In the genomic region with DNA sequence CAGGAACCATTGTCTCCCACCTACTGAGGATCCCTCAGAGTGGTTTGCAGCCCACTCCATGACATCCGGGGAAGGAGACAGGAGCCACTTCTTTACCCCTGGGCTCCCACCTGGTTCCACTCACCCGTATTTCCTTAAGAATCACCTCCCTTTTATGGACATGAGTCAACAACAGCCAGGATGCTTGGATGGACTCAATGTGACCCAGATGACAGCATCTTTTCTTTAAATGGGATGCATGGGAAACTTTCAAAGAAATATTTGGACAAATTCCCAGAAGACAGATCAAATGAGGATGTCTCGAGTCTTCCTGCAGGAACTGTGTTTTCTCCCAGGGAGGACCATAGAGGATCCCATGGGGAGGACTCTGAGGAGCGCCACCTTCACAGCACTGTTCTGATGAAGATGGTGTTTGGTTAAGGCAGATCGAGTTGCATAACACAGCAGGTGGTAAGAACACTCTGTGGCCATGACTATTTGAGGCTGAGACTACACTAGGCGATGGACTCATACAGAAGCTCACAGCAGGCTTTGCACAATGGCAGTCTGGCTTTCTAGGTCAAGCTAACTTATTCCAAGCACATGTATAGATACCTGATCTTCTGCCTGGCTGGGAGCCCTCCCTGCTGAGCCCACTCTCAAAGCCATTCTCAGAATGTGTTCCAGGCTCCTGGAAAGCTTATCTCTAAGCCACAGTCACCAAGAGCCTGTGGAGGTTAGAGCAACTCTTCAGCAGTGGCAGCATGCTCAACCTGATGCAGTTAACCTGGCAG, we compare ENCODE assay signal across 19 mouse cellular contexts. TPM values are rescaled to one million over a fixed set of nuclear protein-coding genes. Genes with fewer than 3 reads are reported as not detected.
DNase-seq lines count a peak whose midpoint lies in the region; ATAC-seq and TF ChIP-seq lines count a peak whose summit lies in the region.
"Had no signal": no experiment of that assay in that cellular context is flagged by ENCODE, and none has a peak within 500 bp of the region (broad histone marks: within the 10 kb centered on the region; RNA-seq: fewer than 3 reads in every experiment).

No protein-coding gene starts in this region.

- no peaks in the 10 kb centered on the region for H3K27me3 ChIP-seq in embryonic facial prominence, embryonic 14.5 days (replicated peaks; ENCODE audit: control insufficient read depth, insufficient read depth, low read length)
- peaks cover 7% of the 10 kb centered on the region; the same call in 1 of the 2 replicates for H3K27me3 ChIP-seq in embryonic facial prominence, embryonic 10.5 days (replicated peaks; ENCODE audit: low read depth, poor library complexity, severe bottlenecking)
- 0 out of 2 replicates have a peak, but pooled peaks cover 2% of the 10 kb centered on the region for H3K27me3 ChIP-seq in midbrain, embryonic 11.5 days (ENCODE audit: control insufficient read depth, insufficient read depth, low read length)
- H3K27me3 ChIP-seq in midbrain, postnatal 0 days (ENCODE audit: insufficient read depth, low read length), result no peaks in the 10 kb centered on the region
- H3K27me3 ChIP-seq in liver, embryonic 16.5 days (ENCODE audit: control insufficient read depth, insufficient read depth, low read depth, low read length), result no peaks in the 10 kb centered on the region
- H3K27me3 ChIP-seq in intestine, embryonic 16.5 days (replicated peaks; ENCODE audit: control insufficient read depth, insufficient read depth, low read length), result no peaks in the 10 kb centered on the region
- H3K27me3 ChIP-seq: CH12.LX; hindbrain, embryonic 15.5 days; lung, embryonic 15.5 days had no signal

- H3K9me3 ChIP-seq in embryonic facial prominence, embryonic 14.5 days (ENCODE audit: control insufficient read depth, low read length), result no peaks in the 10 kb centered on the region
- no peaks in the 10 kb centered on the region for H3K9me3 ChIP-seq in embryonic facial prominence, embryonic 10.5 days
- H3K9me3 ChIP-seq in midbrain, embryonic 11.5 days (ENCODE audit: control insufficient read depth, low read length), result no peaks in the 10 kb centered on the region
- H3K9me3 ChIP-seq in midbrain, postnatal 0 days (ENCODE audit: low read length), result no peaks in the 10 kb centered on the region
- H3K9me3 ChIP-seq in liver, embryonic 16.5 days (replicated peaks; ENCODE audit: control insufficient read depth, low read length), result no peaks in the 10 kb centered on the region
- H3K9me3 ChIP-seq in intestine, embryonic 16.5 days (ENCODE audit: control insufficient read depth, low read length), result no peaks in the 10 kb centered on the region
- H3K9me3 ChIP-seq: hindbrain, embryonic 15.5 days; lung, embryonic 15.5 days had no signal

- no peak overlapping the region for H3K4me2 ChIP-seq in embryonic facial prominence, embryonic 14.5 days (ENCODE audit: low read depth, low read length)
- no peak overlapping the region for H3K4me2 ChIP-seq in midbrain, embryonic 11.5 days
- H3K4me2 ChIP-seq in midbrain, postnatal 0 days (ENCODE audit: low read depth, low read length, poor library complexity, severe bottlenecking), result no peak overlapping the region
- H3K4me2 ChIP-seq in liver, embryonic 16.5 days (ENCODE audit: low read depth, low read length), result peak overlapping the region; percentile 50
- no peak overlapping the region for H3K4me2 ChIP-seq in intestine, embryonic 16.5 days (ENCODE audit: low read depth, low read length)
- H3K4me2 ChIP-seq: hindbrain, embryonic 15.5 days; lung, embryonic 15.5 days had no signal

- H3K4me1 ChIP-seq in embryonic facial prominence, embryonic 14.5 days (ENCODE audit: control insufficient read depth, insufficient read depth, low read length), result peaks cover 10% of the 10 kb centered on the region
- peaks cover 11% of the 10 kb centered on the region for H3K4me1 ChIP-seq in embryonic facial prominence, embryonic 10.5 days
- H3K4me1 ChIP-seq in midbrain, embryonic 11.5 days (ENCODE audit: control insufficient read depth, insufficient read depth, low read length), result no peaks in the 10 kb centered on the region; the same call in 1 of the 2 replicates
- no peaks in the 10 kb centered on the region; the same call in 1 of the 2 replicates for H3K4me1 ChIP-seq in midbrain, postnatal 0 days (ENCODE audit: insufficient read depth, low read length)
- H3K4me1 ChIP-seq in liver, embryonic 16.5 days (ENCODE audit: control insufficient read depth, low read depth, low read length), result peaks cover 30% of the 10 kb centered on the region
- H3K4me1 ChIP-seq in intestine, embryonic 16.5 days (ENCODE audit: control insufficient read depth, insufficient read depth, low read length), result peaks cover 7% of the 10 kb centered on the region; the same call in 1 of the 2 replicates

- peak; percentile 30 for DNase-seq in embryonic facial prominence, embryonic 14.5 days (ENCODE audit: low spot score)
- DNase-seq in embryonic facial prominence, embryonic 10.5 days (ENCODE audit: low spot score), result no peak
- peak; percentile 79 for DNase-seq in midbrain, embryonic 11.5 days (ENCODE audit: low spot score, missing footprints)
- no peak for DNase-seq in midbrain, postnatal 0 days (ENCODE audit: low spot score)
- DNase-seq in adipocyte (ENCODE audit: low spot score), result no peak
- DNase-seq: adrenal gland, adult 8-10 months; cerebellum, adult 9-11 months; gastrocnemius, postnatal 36 days; kidney, adult 8-10 months; kidney, postnatal 4 days; layer of hippocampus, postnatal 36 days; right cerebral cortex, postnatal 14 days had no signal

- ATAC-seq in embryonic facial prominence, embryonic 14.5 days (ENCODE audit: low read depth), result no peak
- ATAC-seq in midbrain, embryonic 11.5 days (ENCODE audit: low FRiP score), result no peak
- no peak for ATAC-seq in midbrain, postnatal 0 days (ENCODE audit: low FRiP score)
- ATAC-seq in erythroblast, adult 5-6 weeks (replicated peaks; ENCODE audit: low FRiP score, poor library complexity, severe bottlenecking), result 0 out of 2 replicates have a peak, but pooled peaks have one; percentile 19
- ATAC-seq in liver, embryonic 16.5 days (ENCODE audit: low read depth), result peak; percentile 42
- no peak for ATAC-seq in intestine, embryonic 16.5 days

- H3K4me3 ChIP-seq in embryonic facial prominence, embryonic 14.5 days (ENCODE audit: low read depth, low read length), result no peak overlapping the region
- no peak overlapping the region for H3K4me3 ChIP-seq in embryonic facial prominence, embryonic 10.5 days
- no peak overlapping the region for H3K4me3 ChIP-seq in midbrain, embryonic 11.5 days (ENCODE audit: low read depth, low read length)
- no peak overlapping the region for H3K4me3 ChIP-seq in midbrain, postnatal 0 days (ENCODE audit: low read depth, low read length)
- H3K4me3 ChIP-seq in liver, embryonic 16.5 days (ENCODE audit: low read depth, low read length), result no peak overlapping the region; the same call in 1 of the 2 replicates
- no peak overlapping the region for H3K4me3 ChIP-seq in intestine, embryonic 16.5 days (ENCODE audit: low read length)
- H3K4me3 ChIP-seq: hindbrain, embryonic 15.5 days; lung, embryonic 15.5 days; myocyte had no signal

- 46% methylated on average over 6 of the region's 6 CpGs for WGBS in embryonic facial prominence, embryonic 14.5 days
- 59% methylated on average over 6 of the region's 6 CpGs for WGBS in embryonic facial prominence, embryonic 10.5 days
- 73% methylated on average over 6 of the region's 6 CpGs for WGBS in midbrain, embryonic 11.5 days
- WGBS in midbrain, postnatal 0 days, result 66% methylated on average over 6 of the region's 6 CpGs
- WGBS in liver, embryonic 16.5 days (ENCODE audit: insufficient replicate concordance), result 58% methylated on average over 6 of the region's 6 CpGs
- 56% methylated on average over 6 of the region's 6 CpGs for WGBS in intestine, embryonic 16.5 days

- TF ChIP-seq CTCF in midbrain, postnatal 0 days (IDR thresholded peaks at IDR 0.05), result no peak

- no peak overlapping the region for H3K9ac ChIP-seq in embryonic facial prominence, embryonic 14.5 days (ENCODE audit: low read depth, low read length)
- no peak overlapping the region for H3K9ac ChIP-seq in midbrain, embryonic 11.5 days (ENCODE audit: low read length)
- no peak overlapping the region for H3K9ac ChIP-seq in midbrain, postnatal 0 days (replicated peaks; ENCODE audit: low read length, poor library complexity, severe bottlenecking)
- H3K9ac ChIP-seq in liver, embryonic 16.5 days (ENCODE audit: low read depth, low read length), result peak overlapping the region; percentile 4; the same call in 1 of the 2 replicates
- no peak overlapping the region for H3K9ac ChIP-seq in intestine, embryonic 16.5 days (ENCODE audit: low read depth, low read length)
- H3K9ac ChIP-seq: hindbrain, embryonic 15.5 days; lung, embryonic 15.5 days had no signal

- no peak overlapping the region for H3K27ac ChIP-seq in embryonic facial prominence, embryonic 14.5 days (replicated peaks; ENCODE audit: low read depth, low read length)
- no peak overlapping the region for H3K27ac ChIP-seq in embryonic facial prominence, embryonic 10.5 days (replicated peaks)
- no peak overlapping the region for H3K27ac ChIP-seq in midbrain, embryonic 11.5 days (ENCODE audit: low read depth, low read length)
- H3K27ac ChIP-seq in midbrain, postnatal 0 days (ENCODE audit: low read depth, low read length), result no peak overlapping the region
- H3K27ac ChIP-seq in liver, embryonic 16.5 days (ENCODE audit: low read length), result peak overlapping the region; percentile 77
- H3K27ac ChIP-seq in intestine, embryonic 16.5 days (ENCODE audit: low read length), result no peak overlapping the region
- H3K27ac ChIP-seq: hindbrain, embryonic 15.5 days; lung, embryonic 15.5 days had no signal

- no peaks in the 10 kb centered on the region for H3K36me3 ChIP-seq in embryonic facial prominence, embryonic 14.5 days (ENCODE audit: control insufficient read depth, insufficient read depth, low read length)
- no peaks in the 10 kb centered on the region for H3K36me3 ChIP-seq in embryonic facial prominence, embryonic 10.5 days (replicated peaks)
- no peaks in the 10 kb centered on the region for H3K36me3 ChIP-seq in midbrain, embryonic 11.5 days (ENCODE audit: control insufficient read depth, insufficient read depth, low read length)
- H3K36me3 ChIP-seq in midbrain, postnatal 0 days (ENCODE audit: insufficient read depth, low read length), result no peaks in the 10 kb centered on the region
- no peaks in the 10 kb centered on the region for H3K36me3 ChIP-seq in liver, embryonic 16.5 days (ENCODE audit: control insufficient read depth, insufficient read depth)
- H3K36me3 ChIP-seq in intestine, embryonic 16.5 days (ENCODE audit: control insufficient read depth, insufficient read depth, low read length), result no peaks in the 10 kb centered on the region
- H3K36me3 ChIP-seq: hindbrain, embryonic 15.5 days; lung, embryonic 15.5 days had no signal

RNA-seq across cellular contexts. Expression of a gene that starts 4.9 kb away (rescaled TPM):
- polyA plus RNA-seq in embryonic facial prominence, embryonic 14.5 days (2014; fragmentation: Nextera tagmentation; extraction: Ambion mirVana), result 10.4 and 10.6 TPM in 2 replicates
- polyA plus RNA-seq in embryonic facial prominence, embryonic 10.5 days (2016; fragmentation: Nextera tagmentation; extraction: Ambion mirVana), result 6.1 and 6.4 TPM in 2 replicates
- 13.3 and 13.8 TPM in 2 replicates for polyA plus RNA-seq in midbrain, embryonic 11.5 days (2014; fragmentation: Nextera tagmentation; extraction: Ambion mirVana)
- 63.4 and 63.5 TPM in 2 replicates for total RNA-seq in midbrain, postnatal 0 days (2014; rRNA removed)
- 17.6 and 18.5 TPM in 2 replicates for polyA plus RNA-seq in midbrain, postnatal 0 days (2015; fragmentation: Nextera tagmentation; extraction: Ambion mirVana)
- total RNA-seq in erythroblast, adult 5-6 weeks (2015; ENCODE audit: low replicate concordance), result 1.7 and 4.0 TPM in 2 replicates
- 1.2 and 2.0 TPM in 2 replicates for total RNA-seq in erythroblast, adult 5-6 weeks (2017; ENCODE audit: low replicate concordance)
- polyA plus RNA-seq in liver, embryonic 16.5 days (2015; fragmentation: Nextera tagmentation; extraction: Ambion mirVana), result 1.8 TPM in 2 replicates
- polyA plus RNA-seq in intestine, embryonic 16.5 days (2015; fragmentation: Nextera tagmentation; extraction: Ambion mirVana), result 3.1 and 3.7 TPM in 2 replicates

Comparison
In these comparisons a context has a peak if more than half of its experiments do, and no peak if none do; other contexts are left out.
1. DNase-seq: peak in embryonic facial prominence, embryonic 14.5 days (single experiment) and midbrain, embryonic 11.5 days (single experiment); none in embryonic facial prominence, embryonic 10.5 days (single experiment), midbrain, postnatal 0 days (single experiment) and adipocyte (single experiment).
2. ATAC-seq: peak in erythroblast, adult 5-6 weeks (single experiment) and liver, embryonic 16.5 days (single experiment); none in embryonic facial prominence, embryonic 14.5 days (single experiment), midbrain, embryonic 11.5 days (single experiment), midbrain, postnatal 0 days (single experiment) and intestine, embryonic 16.5 days (single experiment).